In the genomic region with DNA sequence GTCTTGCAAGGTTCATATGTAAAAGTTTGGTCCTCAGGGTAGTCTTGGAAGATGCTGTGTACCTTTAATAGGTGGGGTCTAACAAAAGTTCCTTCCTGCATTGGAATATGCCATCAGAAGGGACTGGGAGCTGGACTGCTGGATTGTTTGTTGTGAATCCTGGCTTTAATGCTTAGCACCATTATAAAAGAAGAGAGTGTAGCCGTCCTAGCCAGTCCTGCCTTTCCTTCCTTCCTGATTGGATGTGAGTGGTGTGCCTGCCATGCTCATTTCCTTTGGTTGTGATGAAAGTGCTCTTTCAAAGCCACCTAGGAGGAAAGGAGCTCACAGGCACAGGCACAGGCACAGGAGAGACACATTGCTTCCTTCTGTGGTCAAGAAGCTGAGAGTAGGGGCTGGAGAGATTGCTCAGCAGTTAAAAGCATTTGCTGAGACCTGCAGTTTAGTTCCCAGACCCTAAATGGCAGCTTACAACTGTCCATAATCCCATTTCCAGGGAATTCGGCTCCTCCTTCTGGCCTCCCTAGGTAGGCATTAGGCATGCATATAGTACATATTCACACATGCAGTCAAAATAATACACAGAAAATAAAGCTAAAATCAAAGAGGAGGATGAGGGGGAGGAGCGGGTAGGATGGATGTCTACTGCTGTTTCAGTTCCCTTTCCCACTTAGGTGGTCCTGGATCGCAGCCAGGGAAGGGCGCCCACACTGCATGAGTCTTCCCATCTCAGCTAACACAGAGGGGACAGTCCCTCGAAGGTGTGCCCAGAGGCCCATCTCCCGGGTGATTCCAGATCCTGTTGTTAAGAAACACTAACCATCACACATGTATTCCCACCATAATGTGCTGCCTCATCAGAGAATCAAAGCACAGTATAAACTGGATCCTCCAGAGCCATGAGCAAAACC, we compare ENCODE assay signal across 24 mouse cellular contexts. TPM values are rescaled to one million over a fixed set of nuclear protein-coding genes. Genes with fewer than 3 reads are reported as not detected.
A peak's percentile ranks its signal among the peaks of the same experiment; 100 is the strongest.
DNase-seq lines count a peak whose midpoint lies in the region; ATAC-seq lines count a peak whose summit lies in the region.
"Had no signal": no experiment of that assay in that cellular context is flagged by ENCODE, and none has a peak within 500 bp of the region (broad histone marks: within the 10 kb centered on the region; RNA-seq: fewer than 3 reads in every experiment).

No protein-coding gene starts in this region.

- no peaks in the 10 kb centered on the region for H3K27me3 ChIP-seq in lung, embryonic 16.5 days (ENCODE audit: control insufficient read depth, insufficient read depth, low read depth, low read length)
- H3K27me3 ChIP-seq: forebrain, embryonic 13.5 days; heart, embryonic 13.5 days; hindbrain, embryonic 15.5 days; liver, embryonic 13.5 days; megakaryocyte, embryonic 14.5 days; neural tube, embryonic 15.5 days had no signal

- H3K9me3 ChIP-seq in lung, embryonic 16.5 days (ENCODE audit: control insufficient read depth, low read length), result no peaks in the 10 kb centered on the region
- H3K9me3 ChIP-seq: forebrain, embryonic 13.5 days; heart, embryonic 13.5 days; hindbrain, embryonic 15.5 days; liver, embryonic 13.5 days; megakaryocyte, embryonic 14.5 days; neural tube, embryonic 15.5 days had no signal

- WGBS in lung, embryonic 16.5 days, result 66% methylated on average over 7 of the region's 7 CpGs

- H3K4me3 ChIP-seq in lung, embryonic 16.5 days (ENCODE audit: low read length), result no peak overlapping the region
- H3K4me3 ChIP-seq: forebrain, embryonic 13.5 days; heart, embryonic 13.5 days; hindbrain, embryonic 15.5 days; liver, embryonic 13.5 days; megakaryocyte, embryonic 14.5 days; neural tube, embryonic 15.5 days had no signal

- no peaks in the 10 kb centered on the region for H3K4me1 ChIP-seq in lung, embryonic 16.5 days (replicated peaks; ENCODE audit: control insufficient read depth, insufficient read depth, low read length)
- H3K4me1 ChIP-seq: hindbrain, embryonic 15.5 days; liver, embryonic 13.5 days had no signal

- H3K36me3 ChIP-seq in lung, embryonic 16.5 days (ENCODE audit: control insufficient read depth, insufficient read depth, low read length), result no peaks in the 10 kb centered on the region
- H3K36me3 ChIP-seq: hindbrain, embryonic 15.5 days; neural tube, embryonic 15.5 days had no signal

- 0 out of 2 replicates have a peak, but pooled peaks have one; percentile 15 for ATAC-seq in lung, embryonic 16.5 days (ENCODE audit: low read depth)
- ATAC-seq in common myeloid progenitor, adult 5-6 weeks (replicated peaks; ENCODE audit: low read depth, poor library complexity, severe bottlenecking), result peak; percentile 60
- ATAC-seq in megakaryocyte progenitor cell, adult 5-6 weeks (replicated peaks; ENCODE audit: poor library complexity), result peak; percentile 40
- ATAC-seq: forebrain, embryonic 13.5 days; midbrain, embryonic 16.5 days had no signal

- H3K27ac ChIP-seq in lung, embryonic 16.5 days (ENCODE audit: low read length), result 0 out of 2 replicates have a peak overlapping the region, but pooled peaks have one; percentile 12
- H3K27ac ChIP-seq: forebrain, embryonic 13.5 days; heart, embryonic 13.5 days; hindbrain, embryonic 15.5 days; liver, embryonic 13.5 days; neural tube, embryonic 15.5 days had no signal

- H3K9ac ChIP-seq in lung, embryonic 16.5 days (ENCODE audit: low read length), result no peak overlapping the region
- H3K9ac ChIP-seq: forebrain, embryonic 13.5 days; heart, embryonic 13.5 days; hindbrain, embryonic 15.5 days; liver, embryonic 13.5 days; neural tube, embryonic 15.5 days had no signal

- DNase-seq in heart, adult 8-10 months (ENCODE audit: low spot score), result peak; percentile 13
- DNase-seq in heart, adult 9 months (ENCODE audit: low spot score in 2 of 2), result no peak
- no peak for DNase-seq in lung, postnatal 4 days
- no peak for DNase-seq in retina, embryonic 14.5 days (ENCODE audit: low spot score)
- DNase-seq: adrenal gland, adult 2 months; cerebellum, adult 18-20 months; cerebellum, postnatal 14 days; embryo, embryonic 11 days; gastrocnemius, postnatal 14 days; heart, postnatal 36 days; kidney, adult 2 months; liver, embryonic 13.5 days; lung, postnatal 10 days; thymus, adult 18-20 months; thymus, postnatal 36 days had no signal

- no peak overlapping the region for H3K4me2 ChIP-seq in lung, embryonic 16.5 days (ENCODE audit: low read depth, low read length)
- H3K4me2 ChIP-seq: forebrain, embryonic 13.5 days; heart, embryonic 13.5 days; hindbrain, embryonic 15.5 days; liver, embryonic 13.5 days; neural tube, embryonic 15.5 days had no signal

RNA-seq across cellular contexts. Expression of gene Mrps27, which starts 43.6 kb away (rescaled TPM):
- total RNA-seq in heart, adult 8-10 months (2022), result 10 to 100 TPM; 47.2 to 48.0 (median 47.3) TPM
- 53.8 and 54.6 TPM in 2 replicates for polyA plus RNA-seq in lung, embryonic 16.5 days (2015; fragmentation: Nextera tagmentation; extraction: Ambion mirVana)
- total RNA-seq in common myeloid progenitor, adult 5-6 weeks (2017), result 28.6 and 35.0 TPM in 2 replicates
- total RNA-seq in megakaryocyte progenitor cell, adult 5-6 weeks (2015), result 20.1 and 22.1 TPM in 2 replicates
- total RNA-seq in megakaryocyte progenitor cell, adult 5-6 weeks (2017), result 28.6 and 30.7 TPM in 2 replicates

RNA-seq across cellular contexts. Expression of gene Ptcd2, which starts 43.7 kb away (rescaled TPM):
- 10 to 100 TPM; 52.6 to 58.1 (median 54.0) TPM for total RNA-seq in heart, adult 8-10 months (2022)
- polyA plus RNA-seq in lung, embryonic 16.5 days (2015; fragmentation: Nextera tagmentation; extraction: Ambion mirVana), result 41.0 and 42.6 TPM in 2 replicates
- total RNA-seq in common myeloid progenitor, adult 5-6 weeks (2017), result 60.5 and 64.4 TPM in 2 replicates
- total RNA-seq in megakaryocyte progenitor cell, adult 5-6 weeks (2015), result 43.6 and 48.4 TPM in 2 replicates
- total RNA-seq in megakaryocyte progenitor cell, adult 5-6 weeks (2017), result 64.4 and 73.5 TPM in 2 replicates
